Mouse (Mus musculus): ENCODE measurements around the gene Cgas. TPM values are rescaled to one million over a fixed set of nuclear protein-coding genes. Genes with fewer than 3 reads are reported as not detected.

Gene Cgas
- polyA plus RNA-seq, 1 experiment from 2014 or later: 3.4 TPM

DNA sequence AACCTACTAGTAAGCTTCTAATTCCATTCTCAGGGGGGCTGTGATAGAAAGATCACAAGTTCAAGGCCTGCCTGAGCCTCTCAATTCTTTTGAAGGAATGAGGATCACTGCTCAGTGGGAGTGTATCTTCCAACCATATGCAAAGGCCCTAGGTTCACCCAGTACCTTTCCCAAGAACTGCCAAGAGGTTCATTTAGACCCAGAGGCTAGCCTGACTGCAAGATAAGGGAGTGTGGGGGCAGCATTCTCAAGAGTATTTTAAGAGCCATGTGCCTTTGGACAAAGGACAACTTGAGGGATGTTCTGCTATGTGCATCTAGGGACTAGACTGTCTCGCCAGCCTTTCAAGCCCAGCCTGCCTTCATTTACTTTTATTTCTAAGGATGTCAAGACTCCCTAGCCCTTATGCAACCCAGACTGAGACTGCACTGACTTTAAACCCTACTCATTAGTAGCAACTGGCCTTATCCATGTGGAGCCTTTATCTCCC, 33.5 kb upstream of the Cgas start:
- Histone ChIP-seq H3K9me3 (ENCODE audit: low read depth, low read length) (no peaks in the 10 kb centered on the region), H3K27ac (ENCODE audit: low read depth) (no peak overlapping the region), H3K4me2 (no peak overlapping the region), H3K36me3 (ENCODE audit: insufficient read depth) (peaks cover 82% of the 10 kb centered on the region), H3K4me3 (ENCODE audit: low read depth, low read length) (no peak overlapping the region), H3K9ac (no peak overlapping the region), H3K4me1 (ENCODE audit: insufficient read depth) (no peaks in the 10 kb centered on the region), H3K27me3 (ENCODE audit: insufficient read depth, low read length) (no peaks in the 10 kb centered on the region)
- WGBS: 12% methylated on average over 1 of the region's 1 CpGs
- peak; percentile 36 for ATAC-seq (ENCODE audit: insufficient read depth)
- DNase-seq: peak; percentile 66
- TF ChIP-seq CTCF (IDR thresholded peaks at IDR 0.05; ENCODE audit: low read depth): no peak

DNA sequence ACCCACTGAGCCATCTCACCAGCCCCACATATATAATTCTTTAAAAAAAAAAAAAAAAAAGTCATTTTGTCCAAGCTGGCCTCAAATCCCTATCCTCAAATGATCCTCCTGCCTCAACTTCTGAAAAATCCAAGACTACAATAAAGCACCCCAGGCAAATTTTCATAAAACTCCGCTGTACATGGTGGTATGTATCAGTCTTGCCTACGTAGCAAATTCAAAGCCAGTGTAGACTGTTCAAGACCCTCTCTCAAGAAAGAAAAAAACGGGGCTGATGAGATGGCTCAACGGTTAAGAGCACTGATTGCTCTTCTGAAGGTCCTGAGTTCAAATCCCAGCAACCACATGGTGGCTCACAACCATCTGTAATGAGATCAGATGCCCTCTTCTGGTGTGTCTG, 32.8 kb upstream of the Cgas start:
- Histone ChIP-seq H3K4me2 (no peak overlapping the region), H3K9me3 (ENCODE audit: low read depth, low read length) (no peaks in the 10 kb centered on the region), H3K27ac (ENCODE audit: low read depth) (no peak overlapping the region), H3K4me3 (ENCODE audit: low read depth, low read length) (no peak overlapping the region), H3K36me3 (ENCODE audit: insufficient read depth) (peaks cover 86% of the 10 kb centered on the region), H3K27me3 (ENCODE audit: insufficient read depth, low read length) (no peaks in the 10 kb centered on the region), H3K4me1 (ENCODE audit: insufficient read depth) (no peaks in the 10 kb centered on the region), H3K9ac (no peak overlapping the region)
- DNase-seq (peak; percentile 59), ATAC-seq (ENCODE audit: insufficient read depth) (peak; percentile 15)
- TF ChIP-seq CTCF (IDR thresholded peaks at IDR 0.05; ENCODE audit: low read depth): 0 out of 2 replicates have a peak, but pooled peaks have one; percentile 21
- WGBS: 82% methylated on average over 4 of the region's 4 CpGs

- Histone ChIP-seq H3K27ac (ENCODE audit: low read depth) (no peak overlapping the region), H3K4me3 (ENCODE audit: low read depth, low read length) (no peak overlapping the region), H3K4me2 (no peak overlapping the region), H3K9me3 (ENCODE audit: low read depth, low read length) (no peaks in the 10 kb centered on the region), H3K27me3 (ENCODE audit: insufficient read depth, low read length) (no peaks in the 10 kb centered on the region), H3K36me3 (ENCODE audit: insufficient read depth) (peaks cover 85% of the 10 kb centered on the region), H3K4me1 (ENCODE audit: insufficient read depth) (no peaks in the 10 kb centered on the region), H3K9ac (no peak overlapping the region)
- ATAC-seq (ENCODE audit: insufficient read depth) (no peak), DNase-seq (peak; percentile 5)
- no peak for TF ChIP-seq CTCF (IDR thresholded peaks at IDR 0.05; ENCODE audit: low read depth)
- WGBS: 79% methylated on average over 2 of the region's 2 CpGs
These were observed 32.3 kb upstream of the Cgas start for GRCm38 (mm10) chr9:78475383-78475780.

DNA sequence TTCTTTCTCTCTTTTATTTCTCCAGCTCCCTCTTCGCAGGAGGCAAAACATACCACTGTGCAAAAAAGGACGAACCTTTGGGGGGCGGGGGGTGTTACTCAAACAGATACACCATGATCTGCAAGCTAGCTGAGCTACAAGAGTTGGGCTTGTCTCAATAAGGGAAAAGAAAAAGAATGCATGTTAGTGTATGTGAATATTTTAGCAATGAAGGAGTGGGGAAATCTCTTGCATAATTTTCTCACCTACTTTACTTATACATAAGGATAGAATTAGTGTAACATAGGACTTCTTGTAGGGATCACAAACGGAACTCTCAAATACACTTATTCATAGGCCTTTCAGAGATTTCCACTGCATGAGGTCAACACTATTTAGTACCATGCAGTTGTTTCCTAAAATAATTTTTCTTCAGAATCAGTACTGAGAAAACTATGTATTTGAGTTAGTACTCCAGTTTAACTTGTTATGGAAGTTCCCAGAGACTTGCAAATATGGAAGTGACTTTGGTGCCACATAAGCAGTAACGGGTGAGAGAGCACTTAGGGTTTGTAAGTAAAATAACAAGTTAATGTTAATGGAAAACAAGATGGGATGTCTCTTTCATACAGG, 31.8 kb upstream of the Cgas start:
- no peak for ATAC-seq (ENCODE audit: insufficient read depth)
- H3K36me3 ChIP-seq (ENCODE audit: insufficient read depth): peaks cover 85% of the 10 kb centered on the region
- H3K4me1 ChIP-seq (ENCODE audit: insufficient read depth): no peaks in the 10 kb centered on the region
- H3K9ac ChIP-seq: no peak overlapping the region
- no peak for DNase-seq
- H3K4me2 ChIP-seq: no peak overlapping the region
- no peak overlapping the region for H3K4me3 ChIP-seq (ENCODE audit: low read depth, low read length)
- no peak overlapping the region for H3K27ac ChIP-seq (ENCODE audit: low read depth)
- no peak for TF ChIP-seq CTCF (IDR thresholded peaks at IDR 0.05; ENCODE audit: low read depth)
- H3K9me3 ChIP-seq (ENCODE audit: low read depth, low read length): no peaks in the 10 kb centered on the region
- H3K27me3 ChIP-seq (ENCODE audit: insufficient read depth, low read length): no peaks in the 10 kb centered on the region
- 76% methylated on average over 5 of the region's 5 CpGs for WGBS

- no peak for TF ChIP-seq CTCF (IDR thresholded peaks at IDR 0.05; ENCODE audit: low read depth)
- H3K4me2 ChIP-seq: no peak overlapping the region
- no peaks in the 10 kb centered on the region for H3K4me1 ChIP-seq (ENCODE audit: insufficient read depth)
- no peak for DNase-seq
- no peak overlapping the region for H3K9ac ChIP-seq
- H3K27me3 ChIP-seq (ENCODE audit: insufficient read depth, low read length): no peaks in the 10 kb centered on the region
- no peaks in the 10 kb centered on the region for H3K9me3 ChIP-seq (ENCODE audit: low read depth, low read length)
- H3K4me3 ChIP-seq (ENCODE audit: low read depth, low read length): no peak overlapping the region
- no peak overlapping the region for H3K27ac ChIP-seq (ENCODE audit: low read depth)
- no peak for ATAC-seq (ENCODE audit: insufficient read depth)
- 71% methylated on average over 2 of the region's 2 CpGs for WGBS
- H3K36me3 ChIP-seq (ENCODE audit: insufficient read depth): peaks cover 84% of the 10 kb centered on the region
These were observed 31.2 kb upstream of the Cgas start for GRCm38 (mm10) chr9:78474270-78474669.

DNA sequence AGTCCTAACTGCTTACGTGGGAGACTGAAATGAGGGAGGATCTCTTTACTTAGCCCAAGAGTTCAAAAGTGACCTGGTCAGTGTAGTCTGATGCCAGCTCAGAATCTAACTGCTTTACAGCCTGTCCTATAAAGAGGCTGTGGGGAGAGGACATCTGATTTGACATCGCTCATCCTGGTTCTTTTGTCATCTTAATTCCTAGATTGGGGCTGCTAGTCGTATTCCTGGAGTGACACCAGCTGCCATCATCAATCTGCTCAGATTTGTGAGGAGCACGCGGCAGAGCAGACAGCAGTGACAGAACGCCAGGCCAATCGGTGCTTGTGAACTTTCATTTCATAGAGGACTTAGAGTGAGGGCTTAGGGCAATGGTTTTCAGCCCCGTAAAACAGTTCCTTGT, 30.6 kb upstream of the Cgas start:
- Histone ChIP-seq H3K36me3 (ENCODE audit: insufficient read depth) (peaks cover 84% of the 10 kb centered on the region), H3K9me3 (ENCODE audit: low read depth, low read length) (no peaks in the 10 kb centered on the region), H3K27me3 (ENCODE audit: insufficient read depth, low read length) (no peaks in the 10 kb centered on the region), H3K4me1 (ENCODE audit: insufficient read depth) (no peaks in the 10 kb centered on the region), H3K4me2 (no peak overlapping the region), H3K4me3 (ENCODE audit: low read depth, low read length) (no peak overlapping the region), H3K9ac (no peak overlapping the region), H3K27ac (ENCODE audit: low read depth) (no peak overlapping the region)
- TF ChIP-seq CTCF (IDR thresholded peaks at IDR 0.05; ENCODE audit: low read depth): no peak
- ATAC-seq (ENCODE audit: insufficient read depth) (no peak), DNase-seq (no peak)
- 71% methylated on average over 8 of the region's 8 CpGs for WGBS

DNA sequence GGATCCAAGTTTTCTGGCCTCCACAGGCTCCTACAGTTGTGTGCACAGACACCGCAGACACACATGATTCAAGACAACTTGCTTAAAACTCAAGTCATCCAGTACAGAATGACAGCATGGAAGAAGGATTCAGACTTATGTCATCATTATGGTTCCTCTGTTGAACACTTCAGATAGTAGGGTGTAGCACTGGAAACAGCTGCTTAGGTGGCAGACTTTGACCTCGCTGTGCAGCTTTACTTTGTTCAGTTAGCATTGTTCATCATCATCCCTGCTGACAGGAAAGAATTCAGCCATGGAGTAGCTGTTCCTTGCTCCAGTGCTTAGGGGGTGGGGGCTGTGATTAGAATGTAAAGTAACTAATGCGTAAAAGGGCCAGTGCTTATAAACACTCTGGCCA, 22.7 kb upstream of the Cgas start:
- no peak for DNase-seq

More for the DNA sequence above, 22.7 kb upstream of the Cgas start:
- WGBS: 92% methylated on average over 3 of the region's 3 CpGs
- Histone ChIP-seq H3K9me3 (ENCODE audit: low read depth, low read length) (no peaks in the 10 kb centered on the region), H3K4me1 (ENCODE audit: insufficient read depth) (no peaks in the 10 kb centered on the region), H3K4me3 (ENCODE audit: low read depth, low read length) (no peak overlapping the region), H3K9ac (no peak overlapping the region), H3K27ac (ENCODE audit: low read depth) (no peak overlapping the region), H3K36me3 (ENCODE audit: insufficient read depth) (peaks cover 76% of the 10 kb centered on the region), H3K27me3 (ENCODE audit: insufficient read depth, low read length) (no peaks in the 10 kb centered on the region), H3K4me2 (no peak overlapping the region)
- TF ChIP-seq CTCF (IDR thresholded peaks at IDR 0.05; ENCODE audit: low read depth): no peak
- ATAC-seq (ENCODE audit: insufficient read depth): no peak
